ENCODE assay signal across 17 mouse cellular contexts in the genomic region with DNA sequence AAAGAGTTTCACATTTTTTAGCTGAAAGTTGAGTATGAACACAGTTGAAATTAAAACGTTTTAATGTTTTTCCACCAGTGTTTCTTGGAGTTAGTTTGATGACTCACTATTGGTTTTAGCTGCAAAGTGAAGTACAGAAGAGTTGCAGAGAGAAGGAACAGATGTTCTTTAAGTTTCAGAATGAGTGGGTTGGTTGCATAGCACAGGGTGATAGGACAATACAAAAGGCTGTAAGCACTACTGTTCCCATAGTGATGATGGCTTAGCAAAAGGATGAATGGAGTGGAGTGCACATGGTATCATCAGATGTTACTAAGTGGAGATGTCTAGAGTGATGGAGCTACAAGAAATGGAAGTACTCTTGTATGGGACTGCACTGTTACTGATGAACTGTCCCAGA.
DNase-seq lines count a peak whose midpoint lies in the region; ATAC-seq and TF ChIP-seq lines count a peak whose summit lies in the region.
"Had no signal": no experiment of that assay in that cellular context is flagged by ENCODE, and none has a peak within 500 bp of the region (broad histone marks: within the 10 kb centered on the region; RNA-seq: fewer than 3 reads in every experiment).

No protein-coding gene starts in this region.

- no peak overlapping the region for H3K9ac ChIP-seq in lung, postnatal 0 days (replicated peaks; ENCODE audit: low read depth)
- H3K9ac ChIP-seq in MEL (ENCODE audit: control insufficient read depth, low read depth, low read length, poor library complexity, severe bottlenecking): no peak overlapping the region
- H3K9ac ChIP-seq: heart, embryonic 15.5 days; hindbrain, embryonic 15.5 days; lung, embryonic 14.5 days; neural tube, embryonic 13.5 days had no signal

- no peak overlapping the region for H3K27ac ChIP-seq in lung, postnatal 0 days (ENCODE audit: low read length)
- H3K27ac ChIP-seq in MEL (ENCODE audit: control insufficient read depth, low read depth, low read length): no peak overlapping the region
- H3K27ac ChIP-seq: heart, embryonic 15.5 days; hindbrain, embryonic 15.5 days; neural tube, embryonic 13.5 days had no signal

- TF ChIP-seq CTCF in lung, postnatal 0 days (IDR thresholded peaks at IDR 0.05): no peak
- TF ChIP-seq CTCF in MEL (IDR thresholded peaks at IDR 0.05 in 2 of 3, conservative IDR thresholded peaks at IDR 0.05 in 1 of 3; ENCODE audit: control insufficient read depth in 1 of 3, insufficient read depth in 1 of 3, low read depth in 2 of 3, low read length in 3 of 3, poor library complexity in 1 of 3, severe bottlenecking in 1 of 3): no peak

- H3K4me1 ChIP-seq in lung, postnatal 0 days (ENCODE audit: insufficient read depth, low read depth, low read length): peaks cover 4% of the 10 kb centered on the region; the same call in 1 of the 2 replicates
- peaks cover 9 to 10% of the 10 kb centered on the region in 2 experiments for H3K4me1 ChIP-seq in MEL (ENCODE audit: control insufficient read depth in 1 of 2, insufficient read depth in 2 of 2, low read length in 2 of 2)
- H3K4me1 ChIP-seq: heart, embryonic 15.5 days; hindbrain, embryonic 15.5 days; neural tube, embryonic 13.5 days had no signal

- no peak for TF ChIP-seq RAD21 in MEL (IDR thresholded peaks at IDR 0.05; ENCODE audit: low read depth, low read length)

- 0 out of 2 replicates have a peak, but pooled peaks have one; percentile 27 for ATAC-seq in lung, postnatal 0 days
- peak; percentile 55 for ATAC-seq in inflammation-experienced regulatory T-cells, adult 6 months

- no peaks in the 10 kb centered on the region for H3K36me3 ChIP-seq in lung, postnatal 0 days (ENCODE audit: insufficient read depth, low read length)
- H3K36me3 ChIP-seq in MEL (ENCODE audit: control insufficient read depth in 1 of 2, insufficient read depth in 2 of 2, low read length in 2 of 2): peaks cover 0 to 16% of the 10 kb centered on the region in 2 experiments; a peak in 3 of 4 replicates
- H3K36me3 ChIP-seq: heart, embryonic 15.5 days; hindbrain, embryonic 15.5 days had no signal

- 55% methylated on average over 1 of the region's 1 CpGs for WGBS in lung, postnatal 0 days

- H3K4me2 ChIP-seq in lung, postnatal 0 days (replicated peaks; ENCODE audit: low read depth, low read length): no peak overlapping the region
- H3K4me2 ChIP-seq: heart, embryonic 15.5 days; hindbrain, embryonic 15.5 days; lung, embryonic 14.5 days; neural tube, embryonic 13.5 days had no signal

- DNase-seq in lung, postnatal 0 days (ENCODE audit: low spot score): peak; percentile 7
- no peak for DNase-seq in lung, postnatal 4 days
- peak; percentile 21 for DNase-seq in MEL (ENCODE audit: low read depth, low spot score)
- DNase-seq in thymus, postnatal 4 days: no peak
- no peak for DNase-seq in spleen, adult 12 weeks (ENCODE audit: low spot score)
- DNase-seq in urinary bladder, postnatal 36 days (ENCODE audit: low spot score in 2 of 2): no peak
- DNase-seq: heart, adult 11 months; kidney, adult 9 months; retina, postnatal 1 day; thymus, adult 18-20 months had no signal

- no peak for TF ChIP-seq EP300 in lung, postnatal 0 days (IDR thresholded peaks at IDR 0.05)
- no peak for TF ChIP-seq EP300 in MEL (IDR thresholded peaks at IDR 0.05; ENCODE audit: low read depth in 1 of 2, low read length in 2 of 2)

- H3K27me3 ChIP-seq in lung, postnatal 0 days (replicated peaks; ENCODE audit: insufficient read depth, low read length): no peaks in the 10 kb centered on the region
- no peaks in the 10 kb centered on the region for H3K27me3 ChIP-seq in MEL (ENCODE audit: control insufficient read depth in 1 of 2, insufficient read depth in 2 of 2, low read length in 2 of 2)
- H3K27me3 ChIP-seq: heart, embryonic 15.5 days; hindbrain, embryonic 15.5 days; megakaryocyte, embryonic 14.5 days; neural tube, embryonic 13.5 days had no signal

- TF ChIP-seq POLR2A in MEL (IDR thresholded peaks at IDR 0.05; ENCODE audit: control insufficient read depth in 1 of 2, insufficient read depth in 1 of 2, low read depth in 1 of 2, low read length in 2 of 2, poor library complexity in 1 of 2): no peak

- no peaks in the 10 kb centered on the region for H3K79me2 ChIP-seq in MEL (ENCODE audit: control insufficient read depth, insufficient read depth, low read length, poor library complexity)

- H3K4me3 ChIP-seq in lung, postnatal 0 days (ENCODE audit: low read depth, low read length): no peak overlapping the region
- H3K4me3 ChIP-seq in MEL (ENCODE audit: control insufficient read depth in 1 of 2, insufficient read depth in 1 of 2, low read depth in 2 of 2, low read length in 2 of 2): no peak overlapping the region
- H3K4me3 ChIP-seq: heart, embryonic 15.5 days; hindbrain, embryonic 15.5 days; neural tube, embryonic 13.5 days had no signal

- H3K9me3 ChIP-seq in lung, postnatal 0 days (ENCODE audit: low read length): no peaks in the 10 kb centered on the region
- no peaks in the 10 kb centered on the region for H3K9me3 ChIP-seq in MEL (replicated peaks; ENCODE audit: insufficient read depth, low read length)
- H3K9me3 ChIP-seq: G1E; heart, embryonic 15.5 days; hindbrain, embryonic 15.5 days; megakaryocyte, embryonic 14.5 days; neural tube, embryonic 13.5 days had no signal

TF ChIP-seq in MEL, 35 proteins besides CTCF, POLR2A, EP300 and RAD21:
- TF ChIP-seq E2F4 (IDR thresholded peaks at IDR 0.05; ENCODE audit: borderline replicate concordance, low read depth, low read length): no peak
- TF ChIP-seq TAL1 (IDR thresholded peaks at IDR 0.05; ENCODE audit: low read length): no peak
- TF ChIP-seq KAT2A (conservative IDR thresholded peaks at IDR 0.05; ENCODE audit: low read depth, low read length): no peak
- TF ChIP-seq MAZ (IDR thresholded peaks at IDR 0.05; ENCODE audit: low read depth, low read length): no peak
- TF ChIP-seq SIN3A (IDR thresholded peaks at IDR 0.05; ENCODE audit: low read length): no peak
- no peak for TF ChIP-seq ELF1 (IDR thresholded peaks at IDR 0.05; ENCODE audit: low read depth, low read length)
- TF ChIP-seq ZKSCAN1 (IDR thresholded peaks at IDR 0.05; ENCODE audit: low read depth, low read length): no peak
- no peak for TF ChIP-seq POLR2AphosphoS5 (IDR thresholded peaks at IDR 0.05; ENCODE audit: borderline replicate concordance, low read depth, low read length)
- no peak for TF ChIP-seq MYC (IDR thresholded peaks at IDR 0.05; ENCODE audit: low read depth, low read length)
- no peak for TF ChIP-seq SMC3 (IDR thresholded peaks at IDR 0.05; ENCODE audit: low read depth, low read length)
- no peak for TF ChIP-seq BHLHE40 (IDR thresholded peaks at IDR 0.05; ENCODE audit: borderline replicate concordance, low read depth, low read length)
- TF ChIP-seq JUND (IDR thresholded peaks at IDR 0.05; ENCODE audit: low read depth, low read length): no peak

Comparison
In these comparisons a context has a peak if more than half of its experiments do, and no peak if none do; other contexts are left out.
1. DNase-seq: peak in lung, postnatal 0 days (single experiment) and MEL (single experiment); none in lung, postnatal 4 days (0 of 2), thymus, postnatal 4 days (single experiment), spleen, adult 12 weeks (single experiment) and urinary bladder, postnatal 36 days (0 of 2).